Comparison of ENCODE assay signal across 10 mouse cellular contexts in genomic region chr10:98700407-98700806, GRCm38 (mm10).
"Had no signal": no experiment of that assay in that cellular context is flagged by ENCODE, and none has a peak within 500 bp of the region (broad histone marks: within the 10 kb centered on the region; RNA-seq: fewer than 3 reads in every experiment).

No protein-coding gene starts in this region.

- DNase-seq: kidney, adult 2 months; kidney, postnatal 25 days; left cerebral cortex, postnatal 4 days; liver, postnatal 0 days; lung, embryonic 14.5 days; retina, postnatal 1 day; right cerebral cortex, postnatal 25 days; thymus, adult 2 months; thymus, postnatal 14 days; thymus, postnatal 4 days had no signal
